Mouse (Mus musculus) cerebellum, adult 2 months (tissue): ENCODE results near the gene Lyz1.

Experiments used
- CTCF ChIP-seq: fragments of 200-500 bp; IDR thresholded peaks from 2 replicates; pipeline ENCODE4 v1.5.1; 2011; ENCODE audit warnings: low read depth, mild to moderate bottlenecking, control low read depth, low read length, moderate library complexity, borderline replicate concordance; ENCODE audit not compliant: insufficient read depth
- POLR2A ChIP-seq: fragments of 200-500 bp; IDR thresholded peaks from 2 replicates; pipeline ENCODE4 v1.6.1; 2011; ENCODE audit warnings: low read length, control low read depth, borderline replicate concordance; ENCODE audit not compliant: insufficient read depth

- TF ChIP-seq CTCF = no peak
- TF ChIP-seq POLR2A = no peak
Observed at GRCm38 (mm10) chr10:117316391-117316790, 23.7 kb upstream of the Lyz1 start.
